Comparison of ENCODE assay signal across 9 mouse cellular contexts in genomic region chr3:89308089-89308488, GRCm38 (mm10). TPM values are rescaled to one million over a fixed set of nuclear protein-coding genes. Genes with fewer than 3 reads are reported as not detected.
A peak's percentile ranks its signal among the peaks of the same experiment; 100 is the strongest.
DNase-seq lines count a peak whose midpoint lies in the region; ATAC-seq and TF ChIP-seq lines count a peak whose summit lies in the region.
"Had no signal": no experiment of that assay in that cellular context is flagged by ENCODE, and none has a peak within 500 bp of the region (broad histone marks: within the 10 kb centered on the region; RNA-seq: fewer than 3 reads in every experiment).

No protein-coding gene starts in this region.

- intact Hi-C loops in heart, adult 2 months (cut with DNase I): loop anchor here (1.0 kb wide), 1 partner anchor 58 kb away; no protein-coding TSS in a partner anchor

- peak; percentile 85 for TF ChIP-seq CTCF in cortical plate, adult 2 months (IDR thresholded peaks at IDR 0.05; ENCODE audit: extremely low read depth, insufficient read depth, low read length)
- peak; percentile 88 for TF ChIP-seq CTCF in heart, adult 2 months (IDR thresholded peaks at IDR 0.05)

- DNase-seq in CD4-positive, CD25-positive, alpha-beta regulatory T cell, adult 2 months (ENCODE audit: low read depth, low spot score): peak; percentile 79
- DNase-seq in ZHBTc4 (ENCODE audit: low read depth, low spot score): peak; percentile 91
- peak; percentile 65 to 69 for DNase-seq in heart, adult 2 months
- peak; percentile 75 for DNase-seq in kidney, adult 18-20 months
- peak; percentile 75 to 81 for DNase-seq in lung, adult 18-20 months
- peak; percentile 48 to 51 for DNase-seq in thymus, postnatal 36 days

- H3K27me3 ChIP-seq in heart, adult 2 months (ENCODE audit: control insufficient read depth, insufficient read depth, low read length): no peaks in the 10 kb centered on the region

- no peaks in the 10 kb centered on the region for H3K79me2 ChIP-seq in heart, adult 2 months (replicated peaks; ENCODE audit: control insufficient read depth, insufficient read depth, low read length)

- H3K4me1 ChIP-seq in cortical plate, adult 2 months (ENCODE audit: control insufficient read depth, insufficient read depth, low read length): no peaks in the 10 kb centered on the region
- no peaks in the 10 kb centered on the region for H3K4me1 ChIP-seq in heart, adult 2 months (ENCODE audit: control insufficient read depth, insufficient read depth, low read length)

- no peak overlapping the region for H3K27ac ChIP-seq in cortical plate, adult 2 months (ENCODE audit: insufficient read depth, low read length)
- no peak overlapping the region for H3K27ac ChIP-seq in heart, adult 2 months

- peak; percentile 82; the same call in 1 of the 2 replicates for TF ChIP-seq EP300 in heart, adult 2 months (IDR thresholded peaks at IDR 0.05; ENCODE audit: insufficient read depth, low read depth, low read length)

- H3K4me3 ChIP-seq in cortical plate, adult 2 months (ENCODE audit: insufficient read depth, low read length): no peak overlapping the region
- no peak overlapping the region for H3K4me3 ChIP-seq in heart, adult 2 months

- no peak for TF ChIP-seq POLR2A in cortical plate, adult 2 months (IDR thresholded peaks at IDR 0.05; ENCODE audit: extremely low read depth, insufficient read depth, low read length)
- no peak for TF ChIP-seq POLR2A in heart, adult 2 months (IDR thresholded peaks at IDR 0.05; ENCODE audit: insufficient read depth, low read depth, low read length)

- WGBS in heart, adult 2 months: 2% methylated on average over 9 of the region's 9 CpGs

- peak; percentile 82 for ATAC-seq in neutrophil, adult 5-6 weeks (ENCODE audit: extremely low read depth, insufficient number of reproducible peaks, low FRiP score, poor library complexity, severe bottlenecking)

- H3K36me3 ChIP-seq in heart, adult 2 months (ENCODE audit: control insufficient read depth, insufficient read depth, low read length): no peaks in the 10 kb centered on the region

- H3K9ac ChIP-seq in heart, adult 2 months (ENCODE audit: low read depth, low read length): no peak overlapping the region

RNA-seq across cellular contexts. Expression of gene Efna3, which starts 14.7 kb away (rescaled TPM):
- polyA plus RNA-seq in cortical plate, adult 2 months (2012; rRNA removed): 79.9 and 85.1 TPM in 2 replicates
- total RNA-seq in heart, adult 2 months (2021): not detected
- polyA plus RNA-seq in heart, adult 2 months (2012; rRNA removed): 0.09 TPM in 1 of 2 replicates, not detected in the other
- not detected in 2 replicates for total RNA-seq in neutrophil, adult 5-6 weeks (2017)
- total RNA-seq: gastrocnemius, adult 8-10 months had no signal

RNA-seq across cellular contexts. Expression of gene Efna1, which starts 27.1 kb away (rescaled TPM):
- 11.7 and 12.7 TPM in 2 replicates for polyA plus RNA-seq in cortical plate, adult 2 months (2012; rRNA removed)
- 10 to 100 TPM; 22.6 to 28.4 TPM for total RNA-seq in heart, adult 2 months (2021)
- polyA plus RNA-seq in heart, adult 2 months (2012; rRNA removed): 39.6 and 44.4 TPM in 2 replicates
- total RNA-seq in neutrophil, adult 5-6 weeks (2017): 1.3 TPM in 1 of 2 replicates, not detected in the other

RNA-seq across cellular contexts. Expression of gene Efna4, which starts 29.7 kb away (rescaled TPM):
- polyA plus RNA-seq in cortical plate, adult 2 months (2012; rRNA removed): 0.59 and 1.1 TPM in 2 replicates
- total RNA-seq in heart, adult 2 months (2021): under 1 TPM; 0.21 to 0.36 TPM
- polyA plus RNA-seq in heart, adult 2 months (2012; rRNA removed): 0.64 and 0.86 TPM in 2 replicates
- not detected in 2 replicates for total RNA-seq in neutrophil, adult 5-6 weeks (2017)
- total RNA-seq: gastrocnemius, adult 8-10 months had no signal

RNA-seq across cellular contexts. Expression of gene Slc50a1, which starts 37.7 kb away (rescaled TPM):
- 106 and 114 TPM in 2 replicates for polyA plus RNA-seq in cortical plate, adult 2 months (2012; rRNA removed)
- 10 to 100 TPM; 17.3 to 23.3 TPM for total RNA-seq in heart, adult 2 months (2021)
- 105 and 111 TPM in 2 replicates for polyA plus RNA-seq in heart, adult 2 months (2012; rRNA removed)
- 99.3 and 112 TPM in 2 replicates for total RNA-seq in neutrophil, adult 5-6 weeks (2017)

RNA-seq across cellular contexts. Expression of gene Adam15, which starts 41.7 kb away (rescaled TPM):
- 170 and 178 TPM in 2 replicates for polyA plus RNA-seq in cortical plate, adult 2 months (2012; rRNA removed)
- 10 to 100 TPM; 56.8 to 59.2 TPM for total RNA-seq in heart, adult 2 months (2021)
- 95.6 and 95.7 TPM in 2 replicates for polyA plus RNA-seq in heart, adult 2 months (2012; rRNA removed)
- total RNA-seq in neutrophil, adult 5-6 weeks (2017): 28.9 and 55.5 TPM in 2 replicates

Comparison
In these comparisons a context has a peak if more than half of its experiments do, and no peak if none do; other contexts are left out.
1. RNA of gene Efna1, which starts 27.1 kb away (total RNA-seq): 22.6 to 28.4 TPM in heart, adult 2 months; 1.3 TPM in neutrophil, adult 5-6 weeks; every median in the first group is over 10 times any median in the second.
2. Peak in every context shown above with its lines, with median percentiles within 50 percentile points of each other: DNase-seq.